Mouse (Mus musculus) forebrain, embryonic 12.5 days (tissue): ENCODE data around the gene Mrps26. TPM values are rescaled to one million over a fixed set of nuclear protein-coding genes. Genes with fewer than 3 reads are reported as not detected.

Experiments
- ATAC-seq: fragments of 200-750 bp; cut with Nextera tagmentation; 2 replicates; pipeline ENCODE4 v1.8.0; 2017; ENCODE audit warnings: moderate TSS enrichment; ENCODE audit not compliant: low FRiP score
- H3K27ac ChIP-seq: fragments of 300-500 bp; sonication (generic); 2 replicates; pipeline ENCODE4 v1.5.1; 2016; ENCODE audit warnings: mild to moderate bottlenecking
- H3K27me3 ChIP-seq: fragments of 300-500 bp; sonication (generic); 2 replicates; pipeline ENCODE4 v1.6.1; 2016; ENCODE audit warnings: mild to moderate bottlenecking
- H3K36me3 ChIP-seq: fragments of 300-500 bp; sonication (generic); replicated peaks from 2 replicates; pipeline ENCODE4 v1.6.1; 2016; ENCODE audit warnings: mild to moderate bottlenecking
- H3K4me1 ChIP-seq: fragments of 300-500 bp; sonication (generic); 2 replicates; pipeline ENCODE4 v1.6.1; 2016
- H3K4me2 ChIP-seq: fragments of 300-500 bp; sonication (generic); 2 replicates; pipeline ENCODE4 v1.6.1; 2016; ENCODE audit warnings: mild to moderate bottlenecking, moderate library complexity
- H3K4me3 ChIP-seq: fragments of 300-500 bp; sonication (generic); replicated peaks from 2 replicates; pipeline ENCODE4 v1.5.1; 2016; ENCODE audit warnings: mild to moderate bottlenecking
- H3K9ac ChIP-seq: fragments of 300-500 bp; sonication (generic); 2 replicates; pipeline ENCODE4 v1.6.1; 2016; ENCODE audit warnings: mild to moderate bottlenecking
- H3K9me3 ChIP-seq: fragments of 300-500 bp; sonication (generic); 2 replicates; pipeline ENCODE4 v1.6.1; 2016
- WGBS: fragments of 180-500 bp; shearing (Covaris S2); methylation state at CpG from one replicate; pipeline ENCODE4 v1.1.7; 2016; 5-methylcytosine and 5-hydroxymethylcytosine counted together
- microRNA-seq: library from miRNA; unstranded; fragments of <30 nt; microRNA quantifications from one replicate; pipeline ENCODE4, GENCODE M21; 2017
- polyA plus RNA-seq: library from polyadenylated mRNA; unstranded; fragments of >200 nt; fragmentation: Nextera tagmentation; extraction: Ambion mirVana; gene quantifications from 2 replicates; pipeline ENCODE4 v1.2.1, GENCODE M21; 2016

Mrps26 gene
- polyA plus RNA-seq, 1 experiment from 2014 or later, result 70.9 TPM

DNA sequence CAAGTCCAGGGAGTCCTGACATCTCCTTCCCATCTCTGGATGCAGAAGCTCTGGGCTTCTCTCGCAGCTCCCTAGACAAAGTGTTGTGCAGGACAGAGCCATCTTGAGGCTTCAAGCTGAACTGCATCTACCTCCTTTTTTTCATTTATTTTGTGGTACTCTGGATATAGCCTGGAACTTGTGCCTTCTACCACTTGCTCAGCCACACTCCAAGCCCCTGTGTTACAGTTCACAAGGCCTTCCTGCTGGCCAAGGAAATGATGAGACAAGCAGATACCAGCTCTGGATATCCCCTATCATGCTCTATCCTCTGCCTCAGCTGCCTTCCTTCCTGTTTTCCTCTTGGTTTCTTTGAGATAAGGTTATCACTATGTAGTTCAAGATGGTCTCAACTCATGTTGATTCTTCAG is 34.1 kb downstream of the Mrps26 start:
- ATAC-seq, result no peak
- peaks cover 70% of the 10 kb centered on the region for H3K36me3 ChIP-seq
- no peaks in the 10 kb centered on the region for H3K27me3 ChIP-seq
- no peak overlapping the region for H3K27ac ChIP-seq
- no peaks in the 10 kb centered on the region for H3K4me1 ChIP-seq
- WGBS, result 23% methylated on average over 1 of the region's 1 CpGs
- H3K4me3 ChIP-seq, result no peak overlapping the region
- no peak overlapping the region for H3K4me2 ChIP-seq
- H3K9ac ChIP-seq, result no peak overlapping the region
- no peaks in the 10 kb centered on the region for H3K9me3 ChIP-seq

DNA sequence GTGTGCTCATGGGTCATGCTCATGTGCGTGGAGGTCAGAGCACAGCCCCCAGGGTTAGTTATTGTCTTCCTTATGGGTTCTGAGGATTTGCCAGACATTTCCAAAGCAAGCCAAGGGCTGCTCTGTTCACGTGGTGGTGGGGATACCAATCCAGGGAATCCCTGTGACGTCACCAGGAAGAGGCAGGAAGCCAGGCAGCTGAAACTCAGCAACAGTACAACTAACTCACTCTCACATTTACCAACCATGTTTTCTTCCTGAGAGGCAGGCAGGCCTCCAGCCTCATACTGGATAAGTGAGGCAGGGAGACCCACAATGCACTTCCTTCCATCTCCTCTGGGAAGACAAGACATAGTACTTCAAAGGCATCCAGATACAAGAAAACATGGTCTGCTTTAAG is 34.9 kb downstream of the Mrps26 start:
- Histone ChIP-seq H3K9me3 (no peaks in the 10 kb centered on the region), H3K9ac (no peak overlapping the region), H3K36me3 (peaks cover 70% of the 10 kb centered on the region), H3K4me3 (no peak overlapping the region), H3K27ac (no peak overlapping the region), H3K4me2 (no peak overlapping the region), H3K27me3 (no peaks in the 10 kb centered on the region), H3K4me1 (no peaks in the 10 kb centered on the region)
- 74% methylated on average over 3 of the region's 3 CpGs for WGBS
- ATAC-seq, result no peak

DNA sequence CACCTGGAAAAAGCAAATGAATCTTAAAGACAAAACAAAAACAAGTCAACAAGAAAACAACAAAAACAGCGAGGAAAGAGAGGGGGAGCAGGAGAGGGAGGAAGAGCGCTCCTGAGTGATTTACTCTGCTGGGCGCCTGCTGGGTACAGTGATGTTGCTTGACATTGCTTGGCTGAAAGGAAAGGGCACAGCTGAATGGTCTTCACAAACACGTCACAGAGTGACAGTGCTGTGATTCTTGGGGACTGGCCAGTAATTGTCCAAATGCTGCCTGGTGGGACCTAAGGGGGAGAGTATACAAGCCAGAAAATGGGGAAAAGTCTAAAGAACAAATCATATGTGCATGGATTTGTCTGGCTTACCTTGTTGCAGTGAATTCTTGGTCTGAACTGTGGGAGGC is 38.7 kb downstream of the Mrps26 start:
- Histone ChIP-seq H3K4me3 (no peak overlapping the region), H3K4me2 (no peak overlapping the region), H3K9ac (no peak overlapping the region), H3K9me3 (no peaks in the 10 kb centered on the region), H3K27ac (no peak overlapping the region), H3K27me3 (no peaks in the 10 kb centered on the region), H3K4me1 (no peaks in the 10 kb centered on the region), H3K36me3 (peaks cover 54% of the 10 kb centered on the region)
- 86% methylated on average over 4 of the region's 4 CpGs for WGBS
- no peak for ATAC-seq

DNA sequence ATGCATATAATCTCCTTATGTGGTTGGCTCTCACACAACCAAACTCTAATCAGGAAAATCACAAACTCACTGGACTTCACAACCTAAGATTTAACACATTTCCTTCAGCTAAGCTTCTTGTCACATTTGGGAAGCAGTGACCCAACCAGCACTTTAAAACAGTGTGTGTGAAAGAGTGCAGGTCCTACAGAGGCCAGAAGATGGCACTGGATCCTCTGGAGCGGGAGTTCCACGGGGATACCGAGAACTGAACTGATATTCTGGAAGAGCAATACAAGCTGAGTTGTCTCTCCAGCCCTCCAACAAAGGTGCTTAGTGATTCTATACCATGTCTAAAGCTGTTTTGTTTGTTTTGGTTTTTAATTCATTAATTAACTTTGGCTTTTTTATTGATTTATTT is 49.5 kb downstream of the Mrps26 start:
- 57% methylated on average over 3 of the region's 3 CpGs for WGBS
- peaks cover 29% of the 10 kb centered on the region for H3K36me3 ChIP-seq
- H3K4me3 ChIP-seq, result no peak overlapping the region
- H3K27me3 ChIP-seq, result no peaks in the 10 kb centered on the region
- no peak overlapping the region for H3K9ac ChIP-seq
- no peak for ATAC-seq
- H3K4me1 ChIP-seq, result no peaks in the 10 kb centered on the region
- H3K9me3 ChIP-seq, result no peaks in the 10 kb centered on the region
- H3K4me2 ChIP-seq, result no peak overlapping the region
- H3K27ac ChIP-seq, result no peak overlapping the region

Small RNA genes lying within 50 kb of the gene (microRNA-seq; reads per million reads assigned to microRNA genes)
- gene Gm23876, result not detected

Other genes with a start within 250 kb of the Mrps26 start
- 26.2 and 28.4 TPM in 2 replicates for gene Cpxm1, start 166.2 kb upstream of the Mrps26 start, polyA plus RNA-seq
- not detected in 2 replicates for gene Gm28372, start 158.5 kb upstream of the Mrps26 start, polyA plus RNA-seq
- gene 1700020A23Rik, start 158.5 kb upstream of the Mrps26 start, polyA plus RNA-seq, result not detected in 2 replicates
- 0.15 TPM in 1 of 2 replicates, not detected in the other for gene Tmem239, start 157.3 kb upstream of the Mrps26 start, polyA plus RNA-seq
- gene Vps16, start 139.4 kb upstream of the Mrps26 start, polyA plus RNA-seq, result 133 and 137 TPM in 2 replicates
- 10.9 TPM in 2 replicates for gene Pced1a, start 139.0 kb upstream of the Mrps26 start, polyA plus RNA-seq
- gene Ptpra, start 113.5 kb upstream of the Mrps26 start, polyA plus RNA-seq, result 130 and 138 TPM in 2 replicates
- gene Oxt, start 12.4 kb downstream of the Mrps26 start, polyA plus RNA-seq, result not detected in 2 replicates
- not detected in 2 replicates for gene Avp, start 18.8 kb downstream of the Mrps26 start, polyA plus RNA-seq
- 16.8 and 19.3 TPM in 2 replicates for gene Fastkd5, start 66.3 kb downstream of the Mrps26 start, polyA plus RNA-seq
- gene Ubox5, start 66.3 kb downstream of the Mrps26 start, polyA plus RNA-seq, result 13.1 and 16.9 TPM in 2 replicates
- gene Lzts3, start 79.1 kb downstream of the Mrps26 start, polyA plus RNA-seq, result 7.2 and 7.4 TPM in 2 replicates
- gene Ddrgk1, start 100.9 kb downstream of the Mrps26 start, polyA plus RNA-seq, result 47.8 and 49.7 TPM in 2 replicates
- 145 and 147 TPM in 2 replicates for gene Itpa, start 103.9 kb downstream of the Mrps26 start, polyA plus RNA-seq
- gene Slc4a11, start 133.8 kb downstream of the Mrps26 start, polyA plus RNA-seq, result 0.82 and 1.1 TPM in 2 replicates